In the genomic region with DNA sequence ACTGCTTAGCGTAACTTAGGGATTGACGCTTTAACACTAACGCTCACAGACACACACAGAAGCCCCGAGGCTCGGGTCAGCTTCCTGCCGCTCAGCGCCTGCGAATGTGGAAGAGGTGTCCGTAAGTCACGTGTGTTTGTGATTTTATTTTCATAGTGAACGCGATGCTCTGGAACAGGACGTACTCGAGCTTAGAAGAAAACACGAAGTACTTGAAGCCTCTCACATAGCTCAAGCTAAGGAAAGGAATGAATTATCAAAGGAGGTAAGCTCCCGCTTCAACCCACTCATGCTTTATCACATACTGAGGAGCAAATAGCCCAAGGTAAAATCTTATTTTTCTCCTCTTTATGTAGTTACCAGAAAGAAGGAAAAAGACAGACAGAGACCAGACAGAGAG, we compare ENCODE assay signal across 17 mouse cellular contexts.
"Had no signal": no experiment of that assay in that cellular context is flagged by ENCODE, and none has a peak within 500 bp of the region (broad histone marks: within the 10 kb centered on the region; RNA-seq: fewer than 3 reads in every experiment).

No protein-coding gene starts in this region.

- H3K9me3 ChIP-seq: liver, embryonic 12.5 days; lung, embryonic 15.5 days; midbrain, embryonic 10.5 days; midbrain, embryonic 12.5 days; neural tube, embryonic 13.5 days; neural tube, embryonic 15.5 days had no signal

- H3K4me1 ChIP-seq: liver, embryonic 12.5 days; lung, embryonic 15.5 days; midbrain, embryonic 10.5 days; midbrain, embryonic 12.5 days; neural tube, embryonic 13.5 days; neural tube, embryonic 15.5 days had no signal

- H3K4me2 ChIP-seq: liver, embryonic 12.5 days; lung, embryonic 15.5 days; midbrain, embryonic 12.5 days; neural tube, embryonic 13.5 days; neural tube, embryonic 15.5 days had no signal

- DNase-seq: lung, postnatal 4 days; right cerebral cortex, adult 18-20 months; right cerebral cortex, postnatal 25 days; right cerebral cortex, postnatal 4 days; spleen, adult 18-20 months; thymus, adult 18-20 months; thymus, postnatal 14 days; thymus, postnatal 36 days had no signal

- H3K27me3 ChIP-seq: liver, embryonic 12.5 days; lung, embryonic 15.5 days; midbrain, embryonic 12.5 days; neural tube, embryonic 13.5 days; neural tube, embryonic 15.5 days had no signal

- H3K27ac ChIP-seq: liver, embryonic 12.5 days; liver, embryonic 14.5 days; lung, embryonic 15.5 days; midbrain, embryonic 10.5 days; midbrain, embryonic 12.5 days; neural tube, embryonic 13.5 days; neural tube, embryonic 15.5 days had no signal

- ATAC-seq: liver, embryonic 12.5 days; midbrain, embryonic 16.5 days had no signal

- H3K4me3 ChIP-seq: liver, embryonic 12.5 days; lung, embryonic 15.5 days; midbrain, embryonic 10.5 days; midbrain, embryonic 12.5 days; myocyte; neural tube, embryonic 13.5 days; neural tube, embryonic 15.5 days had no signal

- H3K9ac ChIP-seq: liver, embryonic 12.5 days; liver, embryonic 14.5 days; lung, embryonic 15.5 days; midbrain, embryonic 12.5 days; neural tube, embryonic 13.5 days; neural tube, embryonic 15.5 days had no signal
